In the genomic region with DNA sequence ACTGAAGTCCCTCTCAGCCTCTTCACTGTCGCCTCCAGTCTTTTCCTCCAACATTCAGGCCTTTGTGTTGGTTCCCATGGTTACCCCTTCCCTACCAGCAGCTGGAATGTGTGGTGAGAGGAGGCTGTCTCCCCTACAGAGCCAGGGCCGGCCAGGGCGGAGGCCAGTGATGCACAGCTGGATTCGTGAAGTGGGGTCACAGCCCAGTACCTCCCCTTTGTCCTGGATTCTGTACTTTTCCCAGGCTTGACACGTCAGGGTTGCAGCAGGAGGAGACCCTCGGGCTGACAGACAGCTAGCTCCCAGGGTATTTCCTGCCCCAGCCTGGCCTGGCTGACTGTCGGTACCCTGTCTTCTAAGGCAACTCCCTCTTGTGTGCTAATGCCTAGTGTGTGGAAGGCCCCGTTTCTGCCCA, we compare ENCODE assay signal across 9 mouse cellular contexts.
A peak's percentile ranks its signal among the peaks of the same experiment; 100 is the strongest.
DNase-seq lines count a peak whose midpoint lies in the region; ATAC-seq and TF ChIP-seq lines count a peak whose summit lies in the region.
"Had no signal": no experiment of that assay in that cellular context is flagged by ENCODE, and none has a peak within 500 bp of the region (broad histone marks: within the 10 kb centered on the region; RNA-seq: fewer than 3 reads in every experiment).

No protein-coding gene starts in this region.

- H3K9ac ChIP-seq in limb, embryonic 14.5 days (ENCODE audit: low read depth, low read length, severe bottlenecking): 0 out of 2 replicates have a peak overlapping the region, but pooled peaks have one; percentile 26
- H3K9ac ChIP-seq: liver, embryonic 14.5 days had no signal

- no peak overlapping the region for H3K4me2 ChIP-seq in limb, embryonic 14.5 days (replicated peaks; ENCODE audit: low read depth, low read length, severe bottlenecking)

- no peak for TF ChIP-seq POLR2A in limb, embryonic 14.5 days (IDR thresholded peaks at IDR 0.05; ENCODE audit: borderline replicate concordance, extremely low read depth, insufficient read depth, insufficient read length)

- no peak overlapping the region for H3K27ac ChIP-seq in limb, embryonic 14.5 days (replicated peaks; ENCODE audit: low read depth, low read length)
- H3K27ac ChIP-seq: liver, embryonic 14.5 days had no signal

- peaks cover 10% of the 10 kb centered on the region for H3K4me1 ChIP-seq in limb, embryonic 14.5 days (ENCODE audit: control insufficient read depth, insufficient read depth, low read length)

- WGBS in limb, embryonic 14.5 days: 21% methylated on average over 8 of the region's 8 CpGs

- ATAC-seq in frontal cortex, adult (ENCODE audit: low TSS enrichment): peak; percentile 94
- ATAC-seq in limb, embryonic 14.5 days (ENCODE audit: low FRiP score, low read depth): peak; percentile 79
- no peak for ATAC-seq in inflammation-experienced regulatory T-cells, adult 6 months

- no peak overlapping the region for H3K4me3 ChIP-seq in limb, embryonic 14.5 days (replicated peaks; ENCODE audit: low read length)

- peak; percentile 16 for DNase-seq in 3T3-L1 (ENCODE audit: low read depth, low spot score)
- peak; percentile 95 for DNase-seq in Muller cell, postnatal 12 days (ENCODE audit: inconsistent ontology term)
- peak; percentile 29 for DNase-seq in limb, embryonic 14.5 days (ENCODE audit: low spot score)
- DNase-seq in retina, embryonic 14.5 days (ENCODE audit: low spot score): peak; percentile 83
- DNase-seq in cerebellum, adult 11-12 months: no peak
- DNase-seq in spleen, postnatal 10 days (ENCODE audit: low spot score in 2 of 2): no peak

- H3K36me3 ChIP-seq in limb, embryonic 14.5 days (ENCODE audit: control insufficient read depth, insufficient read depth, low read length): no peaks in the 10 kb centered on the region

- H3K9me3 ChIP-seq in limb, embryonic 14.5 days (ENCODE audit: control insufficient read depth, low read length): 0 out of 2 replicates have a peak, but pooled peaks cover 6% of the 10 kb centered on the region

- no peaks in the 10 kb centered on the region for H3K27me3 ChIP-seq in limb, embryonic 14.5 days (ENCODE audit: control insufficient read depth, insufficient read depth, low read length)

Comparison
In these comparisons a context has a peak if more than half of its experiments do, and no peak if none do; other contexts are left out.
1. DNase-seq: peak in 3T3-L1 (single experiment), Muller cell, postnatal 12 days (single experiment), limb, embryonic 14.5 days (single experiment) and retina, embryonic 14.5 days (single experiment); none in cerebellum, adult 11-12 months (single experiment) and spleen, postnatal 10 days (0 of 2).